Mouse (Mus musculus): ENCODE data around the gene Csdc2. TPM values are rescaled to one million over a fixed set of nuclear protein-coding genes. Genes with fewer than 3 reads are reported as not detected.

The Csdc2 gene
- polyA plus RNA-seq, 1 experiment from 2014 or later: 60.6 TPM

GRCm38 (mm10) chr15:81927741-81928140 is 8.8 kb upstream of the Csdc2 start:
- Histone ChIP-seq H3K9ac (0 out of 2 replicates have a peak overlapping the region, but pooled peaks have one; percentile 35), H3K27ac (peak overlapping the region; percentile 93), H3K4me3 (no peak overlapping the region), H3K27me3 (no peaks in the 10 kb centered on the region), H3K36me3 (ENCODE audit: poor library complexity, severe bottlenecking) (no peaks in the 10 kb centered on the region), H3K9me3 (replicated peaks) (no peaks in the 10 kb centered on the region), H3K4me1 (peaks cover 34% of the 10 kb centered on the region), H3K4me2 (no peak overlapping the region)
- no peak for ATAC-seq
- WGBS: 39% methylated on average over 4 of the region's 4 CpGs

GRCm38 (mm10) chr15:81928277-81928676 is 8.3 kb upstream of the Csdc2 start:
- Histone ChIP-seq H3K27ac (peak overlapping the region; percentile 93), H3K4me3 (no peak overlapping the region), H3K4me1 (peaks cover 34% of the 10 kb centered on the region), H3K9me3 (replicated peaks) (no peaks in the 10 kb centered on the region), H3K36me3 (ENCODE audit: poor library complexity, severe bottlenecking) (no peaks in the 10 kb centered on the region), H3K9ac (no peak overlapping the region), H3K27me3 (no peaks in the 10 kb centered on the region), H3K4me2 (no peak overlapping the region)
- no peak for ATAC-seq
- WGBS: 27% methylated on average over 11 of the region's 11 CpGs

DNA sequence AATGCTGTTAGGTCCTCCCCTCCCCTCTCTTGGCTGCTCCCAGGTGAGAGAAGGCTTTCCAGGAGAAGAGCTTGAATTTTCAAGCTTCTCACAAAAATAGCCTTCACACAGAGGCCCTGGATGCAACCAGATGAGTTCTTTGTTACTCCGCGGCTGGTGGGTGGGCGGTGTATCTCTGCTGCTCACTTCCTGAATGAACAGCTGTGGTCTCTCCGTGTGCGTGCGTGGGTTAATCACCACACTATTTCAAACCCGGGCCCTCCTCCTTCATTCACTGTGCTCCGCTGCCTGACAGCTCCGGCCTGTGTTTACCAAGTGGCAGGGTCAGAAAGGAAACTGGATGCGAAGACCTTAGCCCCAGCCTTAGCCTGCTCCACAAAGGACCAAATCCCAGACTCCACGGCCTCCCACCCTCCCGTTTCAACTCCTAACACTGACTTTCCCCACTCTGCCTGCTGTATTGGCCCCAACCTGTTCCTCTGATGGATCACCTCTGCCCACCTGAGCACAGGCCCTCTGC is 3.5 kb upstream of the Csdc2 start:
- H3K9ac ChIP-seq: no peak overlapping the region

DNA sequence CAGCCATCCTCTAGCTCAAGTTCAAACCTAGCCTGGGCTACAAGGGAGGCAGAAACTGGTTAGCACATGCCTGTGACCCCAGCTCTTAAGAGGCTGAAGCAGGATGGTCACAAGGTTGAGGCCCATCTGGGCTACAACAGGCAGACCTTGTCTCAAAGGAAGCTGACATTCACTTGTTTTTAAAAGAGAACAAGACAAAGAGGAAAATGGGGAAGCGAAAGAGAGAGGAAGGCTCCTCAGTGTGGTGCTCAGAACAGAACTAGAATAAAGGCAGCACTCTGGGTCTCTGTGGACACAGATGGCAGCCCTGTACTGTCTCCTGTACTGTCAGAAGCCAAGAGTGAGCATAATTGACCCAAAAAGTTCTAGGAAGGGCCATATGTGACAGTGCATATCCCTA is 2.6 kb upstream of the Csdc2 start:
- Histone ChIP-seq H3K4me1 (peaks cover 29% of the 10 kb centered on the region), H3K9me3 (replicated peaks) (no peaks in the 10 kb centered on the region), H3K4me2 (no peak overlapping the region), H3K27ac (no peak overlapping the region), H3K27me3 (no peaks in the 10 kb centered on the region), H3K36me3 (ENCODE audit: poor library complexity, severe bottlenecking) (no peaks in the 10 kb centered on the region), H3K4me3 (no peak overlapping the region), H3K9ac (no peak overlapping the region)
- WGBS: 88% methylated on average over 1 of the region's 1 CpGs
- ATAC-seq: no peak

More for the DNA sequence above, 3.5 kb upstream of the Csdc2 start:
- Histone ChIP-seq H3K36me3 (ENCODE audit: poor library complexity, severe bottlenecking) (no peaks in the 10 kb centered on the region), H3K4me2 (no peak overlapping the region), H3K4me3 (no peak overlapping the region), H3K27me3 (no peaks in the 10 kb centered on the region), H3K4me1 (peaks cover 25% of the 10 kb centered on the region), H3K9me3 (replicated peaks) (no peaks in the 10 kb centered on the region), H3K27ac (peak overlapping the region; percentile 48; the same call in 1 of the 2 replicates)
- WGBS: 36% methylated on average over 12 of the region's 12 CpGs
- ATAC-seq: no peak

- no peaks in the 10 kb centered on the region for H3K9me3 ChIP-seq (replicated peaks)
- H3K4me2 ChIP-seq: peak overlapping the region; percentile 67
- H3K27ac ChIP-seq: peak overlapping the region; percentile 83
- H3K36me3 ChIP-seq (ENCODE audit: poor library complexity, severe bottlenecking): 0 out of 2 replicates have a peak, but pooled peaks cover 3% of the 10 kb centered on the region
- no peak for ATAC-seq
- peaks cover 29% of the 10 kb centered on the region for H3K4me1 ChIP-seq
- WGBS: 63% methylated on average over 7 of the region's 7 CpGs
- peak overlapping the region; percentile 79 for H3K9ac ChIP-seq
- H3K27me3 ChIP-seq: no peaks in the 10 kb centered on the region
- H3K4me3 ChIP-seq: peak overlapping the region; percentile 51; the same call in 1 of the 2 replicates
These were observed 506 bp upstream of the Csdc2 start for GRCm38 (mm10) chr15:81935869-81936637.

DNA sequence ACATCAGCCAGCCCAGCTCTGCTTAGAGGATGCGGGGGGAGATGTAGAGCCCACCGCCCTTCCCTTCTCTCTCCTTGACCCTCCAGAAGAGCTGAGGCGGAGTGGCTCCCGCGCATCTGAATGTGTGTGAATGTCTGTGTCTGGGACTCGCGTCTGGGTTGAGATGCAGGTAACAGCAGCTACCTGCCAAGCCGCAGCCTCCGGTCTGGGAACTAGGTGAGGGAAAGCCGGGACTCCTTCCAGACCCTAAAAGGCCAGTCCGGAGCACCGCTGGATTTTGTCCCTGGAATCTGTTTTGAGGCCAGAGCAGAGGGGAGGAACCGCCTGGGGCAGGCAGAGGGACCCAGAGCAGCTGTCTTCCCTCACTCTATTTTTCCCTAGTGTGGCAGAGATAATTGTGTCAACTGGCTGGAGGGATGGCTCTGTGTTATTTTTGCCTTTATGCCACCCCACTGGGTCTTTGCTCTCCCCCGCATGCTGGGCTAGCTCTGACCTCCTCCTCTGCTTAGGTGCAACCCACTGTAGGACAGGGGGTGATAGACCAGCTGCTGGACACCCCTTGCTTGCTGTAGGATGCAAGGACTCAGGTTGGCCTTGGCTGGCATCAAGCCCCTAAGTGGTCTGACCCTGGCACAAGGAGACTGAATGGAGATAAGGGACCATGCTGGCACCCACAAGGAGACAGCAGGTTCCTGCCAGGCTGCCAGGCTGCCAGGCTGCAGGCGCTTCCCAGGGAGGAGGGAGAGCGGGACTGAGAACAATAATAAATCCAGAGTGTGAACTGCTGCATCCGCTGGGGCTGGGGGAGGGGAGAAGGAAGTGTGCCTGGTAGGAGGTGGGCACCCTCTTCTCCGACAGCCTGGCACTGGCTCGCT is 776 bp downstream of the Csdc2 start:
- Histone ChIP-seq H3K4me3 (peak overlapping the region; percentile 51), H3K36me3 (ENCODE audit: poor library complexity, severe bottlenecking) (0 out of 2 replicates have a peak, but pooled peaks cover 3% of the 10 kb centered on the region), H3K4me2 (peak overlapping the region; percentile 67), H3K4me1 (peaks cover 29% of the 10 kb centered on the region), H3K27ac (peak overlapping the region; percentile 83), H3K27me3 (no peaks in the 10 kb centered on the region), H3K9ac (peak overlapping the region; percentile 79), H3K9me3 (replicated peaks) (no peaks in the 10 kb centered on the region)
- WGBS: 6% methylated on average over 19 of the region's 19 CpGs
- peak; percentile 46 for ATAC-seq

DNA sequence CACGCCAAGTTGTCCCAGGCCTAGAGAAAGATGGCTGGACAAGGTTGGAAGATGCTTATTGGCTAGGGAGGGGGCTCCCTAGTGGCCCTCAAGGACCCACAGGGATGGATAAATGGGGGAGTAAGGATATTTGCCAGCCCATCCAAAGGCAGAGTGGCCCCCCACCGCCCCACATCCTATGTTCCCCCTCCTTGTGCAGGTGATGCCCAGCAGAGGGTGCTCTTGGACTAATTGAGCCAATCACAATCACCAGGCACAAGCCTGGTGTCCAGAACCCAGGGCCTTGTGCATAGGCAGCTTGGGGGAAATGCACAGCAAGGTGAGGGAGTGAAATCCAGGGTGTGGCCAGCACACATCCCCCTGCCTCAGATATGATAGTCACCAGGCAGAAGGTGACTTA is 1.7 kb downstream of the Csdc2 start:
- peak overlapping the region; percentile 67 for H3K4me2 ChIP-seq
- H3K9me3 ChIP-seq (replicated peaks): no peaks in the 10 kb centered on the region
- WGBS: 22% methylated on average over 2 of the region's 2 CpGs
- peak; percentile 17 for ATAC-seq
- peaks cover 32% of the 10 kb centered on the region for H3K4me1 ChIP-seq
- no peaks in the 10 kb centered on the region for H3K27me3 ChIP-seq
- H3K4me3 ChIP-seq: peak overlapping the region; percentile 51
- H3K36me3 ChIP-seq (ENCODE audit: poor library complexity, severe bottlenecking): 0 out of 2 replicates have a peak, but pooled peaks cover 3% of the 10 kb centered on the region
- H3K9ac ChIP-seq: peak overlapping the region; percentile 79
- peak overlapping the region; percentile 83 for H3K27ac ChIP-seq

DNA sequence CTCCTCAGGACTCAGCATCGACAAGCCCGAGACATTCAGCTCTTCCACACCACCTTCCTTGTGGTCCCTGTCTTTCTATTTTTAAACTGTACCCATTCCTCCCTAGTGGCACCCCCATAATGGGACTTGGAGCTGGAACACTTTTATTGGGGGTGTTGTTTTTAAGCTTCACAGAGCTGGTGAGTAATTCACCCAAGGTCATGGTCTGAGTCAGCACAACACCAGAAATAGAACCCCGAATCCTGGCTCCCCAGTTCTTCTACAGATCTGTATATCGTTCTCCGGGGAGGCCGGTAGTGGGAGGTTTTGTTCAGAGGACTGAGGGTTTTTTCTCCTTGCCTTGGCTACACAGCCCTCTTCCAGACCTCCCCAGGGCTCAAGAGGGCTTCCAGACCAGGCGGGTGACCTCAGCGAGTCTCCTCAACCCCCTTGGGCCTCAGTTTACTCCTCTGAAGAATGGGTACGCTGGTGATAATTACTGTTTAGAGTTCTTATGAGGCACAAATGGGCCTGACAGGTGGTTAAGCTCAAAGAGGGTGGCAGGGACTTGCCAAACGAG is 2.7 kb downstream of the Csdc2 start:
- Histone ChIP-seq H3K9me3 (replicated peaks) (no peaks in the 10 kb centered on the region), H3K36me3 (ENCODE audit: poor library complexity, severe bottlenecking) (0 out of 2 replicates have a peak, but pooled peaks cover 3% of the 10 kb centered on the region), H3K9ac (no peak overlapping the region), H3K4me1 (peaks cover 36% of the 10 kb centered on the region), H3K27me3 (no peaks in the 10 kb centered on the region), H3K4me2 (no peak overlapping the region), H3K4me3 (no peak overlapping the region), H3K27ac (no peak overlapping the region)
- no peak for ATAC-seq
- 90% methylated on average over 10 of the region's 10 CpGs for WGBS

DNA sequence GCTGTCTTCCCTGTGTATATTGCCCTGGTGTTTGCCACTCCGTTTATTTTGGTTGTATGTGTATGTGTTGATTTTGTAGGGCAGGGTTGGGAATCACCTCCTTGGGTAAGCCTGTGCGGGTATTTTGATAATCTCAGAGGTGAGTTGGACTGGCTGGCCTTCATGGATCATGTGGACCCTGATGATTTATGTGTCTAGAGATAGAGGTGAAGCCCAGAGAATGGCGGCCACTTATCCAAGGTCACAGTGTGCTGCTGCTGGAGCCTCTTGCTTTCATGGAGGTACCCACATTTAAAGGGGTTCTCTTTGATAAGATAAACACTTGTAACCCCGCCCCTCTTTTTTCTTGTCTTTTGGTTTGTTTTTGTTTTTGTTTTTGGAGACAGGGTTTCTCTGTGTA is 3.2 kb downstream of the Csdc2 start:
- 0 out of 2 replicates have a peak, but pooled peaks cover 3% of the 10 kb centered on the region for H3K36me3 ChIP-seq (ENCODE audit: poor library complexity, severe bottlenecking)
- no peak overlapping the region for H3K27ac ChIP-seq
- H3K4me1 ChIP-seq: peaks cover 36% of the 10 kb centered on the region
- no peak overlapping the region for H3K9ac ChIP-seq
- H3K4me2 ChIP-seq: no peak overlapping the region
- WGBS: 90% methylated on average over 4 of the region's 4 CpGs
- no peak for ATAC-seq
- no peaks in the 10 kb centered on the region for H3K9me3 ChIP-seq (replicated peaks)
- no peaks in the 10 kb centered on the region for H3K27me3 ChIP-seq
- H3K4me3 ChIP-seq: no peak overlapping the region

DNA sequence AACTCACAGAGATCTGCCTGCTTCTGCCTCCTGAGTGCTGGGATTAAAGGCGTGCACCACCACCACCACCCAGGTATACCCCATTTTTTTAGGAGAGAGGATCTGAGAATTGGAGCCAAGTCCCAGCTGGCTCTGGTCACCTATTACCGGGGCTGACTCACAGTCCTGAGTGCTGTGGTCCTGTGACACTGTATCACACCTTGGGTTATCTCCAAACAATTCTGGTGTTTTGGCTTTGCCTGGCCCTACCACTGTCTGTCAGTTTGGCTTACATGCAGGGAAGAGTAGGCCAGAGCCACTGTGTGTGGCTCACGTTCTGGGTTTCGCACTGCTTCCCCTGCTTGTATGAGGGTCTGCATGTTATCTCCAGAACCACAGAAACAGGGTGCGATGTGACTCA is 3.7 kb downstream of the Csdc2 start:
- ATAC-seq: no peak
- Histone ChIP-seq H3K27ac (no peak overlapping the region), H3K9ac (no peak overlapping the region), H3K4me1 (peaks cover 36% of the 10 kb centered on the region), H3K27me3 (no peaks in the 10 kb centered on the region), H3K36me3 (ENCODE audit: poor library complexity, severe bottlenecking) (0 out of 2 replicates have a peak, but pooled peaks cover 3% of the 10 kb centered on the region), H3K4me2 (no peak overlapping the region), H3K4me3 (no peak overlapping the region), H3K9me3 (replicated peaks) (no peaks in the 10 kb centered on the region)
- WGBS: 97% methylated on average over 5 of the region's 5 CpGs

DNA sequence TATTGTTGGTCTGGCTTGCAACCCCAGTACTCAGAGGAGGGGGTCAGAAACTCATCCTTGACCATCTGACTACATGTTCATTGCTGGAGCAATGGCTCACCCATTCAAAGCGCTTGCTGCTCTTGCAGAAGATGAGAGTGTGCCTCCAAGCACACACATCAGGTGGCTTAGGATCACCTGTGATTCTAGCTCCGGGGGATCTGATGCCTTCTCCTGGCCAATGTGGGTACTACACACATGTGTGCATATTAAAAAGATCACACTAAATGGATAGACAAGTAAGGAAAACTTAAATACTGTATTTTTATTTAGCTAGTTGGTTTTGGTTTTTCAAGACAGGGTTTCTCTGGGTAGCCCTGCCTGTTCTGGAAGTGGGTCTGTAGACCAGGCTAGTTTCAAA is 4.5 kb downstream of the Csdc2 start:
- Histone ChIP-seq H3K9me3 (replicated peaks) (no peaks in the 10 kb centered on the region), H3K9ac (no peak overlapping the region), H3K4me3 (no peak overlapping the region), H3K4me2 (no peak overlapping the region), H3K27ac (no peak overlapping the region), H3K36me3 (ENCODE audit: poor library complexity, severe bottlenecking) (0 out of 2 replicates have a peak, but pooled peaks cover 3% of the 10 kb centered on the region), H3K4me1 (peaks cover 36% of the 10 kb centered on the region), H3K27me3 (no peaks in the 10 kb centered on the region)
- WGBS: 98% methylated on average over 2 of the region's 2 CpGs
- no peak for ATAC-seq

Data from forebrain, embryonic 13.5 days (tissue).